Comparison of ENCODE assay signal across 20 mouse cellular contexts in the genomic region with DNA sequence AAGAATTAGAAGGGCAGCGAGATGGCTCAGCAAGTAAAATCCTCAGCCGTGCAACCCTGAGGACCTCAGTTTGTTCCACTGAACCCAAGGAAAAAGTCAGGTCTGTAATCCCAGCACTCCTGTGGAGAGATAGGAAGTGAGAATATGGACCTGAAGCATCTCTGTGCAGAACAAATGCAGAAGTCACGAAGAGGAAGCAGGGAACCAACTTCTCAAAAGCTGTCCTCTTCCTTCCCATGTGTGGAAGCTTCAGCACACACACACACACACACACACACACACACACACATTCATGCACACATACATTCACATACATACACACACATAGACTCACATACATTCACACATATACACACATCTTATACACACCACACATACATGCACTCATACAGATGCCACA.
"Had no signal": no experiment of that assay in that cellular context is flagged by ENCODE, and none has a peak within 500 bp of the region (broad histone marks: within the 10 kb centered on the region; RNA-seq: fewer than 3 reads in every experiment).

No protein-coding gene starts in this region.

- H3K27me3 ChIP-seq: liver, embryonic 15.5 days; lung, embryonic 15.5 days; megakaryocyte, embryonic 14.5 days; midbrain, embryonic 13.5 days; midbrain, embryonic 15.5 days; neural tube, embryonic 13.5 days; neural tube, embryonic 15.5 days had no signal

- H3K9me3 ChIP-seq: liver, embryonic 15.5 days; lung, embryonic 15.5 days; midbrain, embryonic 13.5 days; midbrain, embryonic 15.5 days; neural tube, embryonic 13.5 days; neural tube, embryonic 15.5 days had no signal

- DNase-seq: liver, postnatal 0 days; lung, adult 2 months; lung, postnatal 10 days; retina, postnatal 1 day; right cerebral cortex, adult 18-20 months; right cerebral cortex, postnatal 25 days; right cerebral cortex, postnatal 4 days; spleen, adult 18-20 months; thymus, adult 18-20 months; thymus, postnatal 14 days; thymus, postnatal 36 days had no signal

- H3K36me3 ChIP-seq: liver, embryonic 15.5 days; lung, embryonic 15.5 days; midbrain, embryonic 13.5 days; midbrain, embryonic 15.5 days; neural tube, embryonic 13.5 days; neural tube, embryonic 15.5 days had no signal

- H3K4me1 ChIP-seq: liver, embryonic 15.5 days; lung, embryonic 15.5 days; neural tube, embryonic 13.5 days had no signal

- H3K27ac ChIP-seq: liver, embryonic 15.5 days; lung, embryonic 15.5 days; macrophage; midbrain, embryonic 13.5 days; midbrain, embryonic 15.5 days; neural tube, embryonic 13.5 days; neural tube, embryonic 15.5 days had no signal

- ATAC-seq: liver, postnatal 0 days; midbrain, embryonic 13.5 days; midbrain, embryonic 15.5 days had no signal

- H3K4me3 ChIP-seq: liver, embryonic 15.5 days; lung, embryonic 15.5 days; megakaryocyte, embryonic 14.5 days; midbrain, embryonic 13.5 days; midbrain, embryonic 15.5 days; myocyte; neural tube, embryonic 13.5 days; neural tube, embryonic 15.5 days had no signal
